Mouse (Mus musculus): ENCODE measurements around the gene Ksr2. TPM values are rescaled to one million over a fixed set of nuclear protein-coding genes. Genes with fewer than 3 reads are reported as not detected.

Gene Ksr2
- polyA plus RNA-seq, 1 experiment from 2014 or later = 6.0 TPM

DNA sequence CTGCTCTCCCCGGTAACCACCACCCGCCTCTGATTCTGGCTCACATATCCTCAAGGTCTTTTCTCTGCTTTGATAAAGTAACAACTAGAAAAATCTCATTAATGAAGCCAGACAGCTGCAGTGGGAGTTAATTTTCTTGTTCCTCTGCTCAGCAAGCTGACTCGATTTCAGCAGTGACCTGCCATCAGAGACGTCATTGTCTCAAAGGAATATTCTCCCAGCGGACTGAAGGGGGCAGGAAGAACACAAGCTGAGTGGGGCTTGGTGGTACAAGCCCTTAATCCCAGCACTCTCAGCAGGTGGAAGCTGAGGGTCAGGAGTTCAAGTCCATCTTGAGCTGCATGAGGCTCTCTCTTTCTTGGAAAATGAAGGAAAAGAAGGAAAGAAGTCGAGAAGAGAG, 244.8 kb downstream of the Ksr2 start:
- no peak overlapping the region for H3K4me2 ChIP-seq (ENCODE audit: low read length)
- H3K27ac ChIP-seq (ENCODE audit: low read depth, low read length) = no peak overlapping the region
- ATAC-seq = no peak
- no peak overlapping the region for H3K9ac ChIP-seq (ENCODE audit: low read depth, low read length)
- 20% methylated on average over 6 of the region's 6 CpGs for WGBS
- no peaks in the 10 kb centered on the region for H3K36me3 ChIP-seq (ENCODE audit: control insufficient read depth, insufficient read depth, low read length)
- H3K27me3 ChIP-seq (replicated peaks; ENCODE audit: control insufficient read depth, insufficient read depth, low read length) = no peaks in the 10 kb centered on the region
- H3K4me1 ChIP-seq (ENCODE audit: control insufficient read depth, insufficient read depth, low read depth, low read length) = no peaks in the 10 kb centered on the region; the same call in 1 of the 2 replicates
- no peaks in the 10 kb centered on the region for H3K9me3 ChIP-seq (ENCODE audit: control insufficient read depth, low read length)
- no peak overlapping the region for H3K4me3 ChIP-seq (ENCODE audit: low read length)

DNA sequence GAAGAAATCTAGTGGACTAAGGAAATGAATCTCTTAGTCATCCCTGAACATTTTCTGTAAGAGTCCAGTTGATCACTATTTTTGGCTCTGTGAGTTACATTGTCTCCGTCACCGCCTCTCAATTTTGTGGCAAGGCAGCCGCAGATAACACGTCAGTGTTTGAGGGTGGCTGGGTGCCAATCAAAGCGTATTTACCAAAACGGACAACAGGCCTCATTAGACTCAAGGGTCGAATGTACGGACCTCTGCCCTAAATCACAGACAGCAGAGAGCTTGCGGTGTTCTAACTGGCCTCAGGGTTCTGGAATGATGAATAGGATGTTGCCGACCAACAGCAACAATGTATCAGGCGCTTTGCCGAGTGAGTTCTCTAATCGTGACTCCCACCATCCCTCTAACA, 245.8 kb downstream of the Ksr2 start:
- WGBS = 70% methylated on average over 13 of the region's 13 CpGs
- Histone ChIP-seq H3K36me3 (ENCODE audit: control insufficient read depth, insufficient read depth, low read length) (no peaks in the 10 kb centered on the region), H3K9ac (ENCODE audit: low read depth, low read length) (no peak overlapping the region), H3K9me3 (ENCODE audit: control insufficient read depth, low read length) (no peaks in the 10 kb centered on the region), H3K27ac (ENCODE audit: low read depth, low read length) (no peak overlapping the region), H3K4me1 (ENCODE audit: control insufficient read depth, insufficient read depth, low read depth, low read length) (no peaks in the 10 kb centered on the region; the same call in 1 of the 2 replicates), H3K4me3 (ENCODE audit: low read length) (no peak overlapping the region), H3K4me2 (ENCODE audit: low read length) (no peak overlapping the region), H3K27me3 (replicated peaks; ENCODE audit: control insufficient read depth, insufficient read depth, low read length) (no peaks in the 10 kb centered on the region)
- no peak for ATAC-seq

DNA sequence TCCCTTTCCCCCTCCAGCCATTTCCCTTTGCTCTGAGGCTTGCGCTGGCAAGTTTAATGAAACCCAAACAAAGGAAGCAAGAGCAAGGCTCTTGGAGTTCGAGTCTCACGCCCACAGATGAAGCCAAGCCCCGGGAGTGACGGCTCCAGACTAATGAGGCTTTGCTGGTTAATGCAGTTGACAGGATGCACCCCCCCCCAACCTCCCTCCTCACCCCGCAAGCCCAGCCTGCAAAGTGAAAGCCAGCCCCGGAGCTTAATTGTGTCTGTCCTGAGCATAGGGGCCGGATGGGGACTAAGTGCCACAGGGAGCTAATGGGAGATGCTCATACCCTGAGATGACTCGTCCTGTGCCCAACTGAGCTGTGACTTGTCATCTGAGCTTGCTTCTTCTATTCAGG, 251.4 kb downstream of the Ksr2 start:
- Histone ChIP-seq H3K4me3 (ENCODE audit: low read length) (no peak overlapping the region), H3K27me3 (replicated peaks; ENCODE audit: control insufficient read depth, insufficient read depth, low read length) (no peaks in the 10 kb centered on the region), H3K36me3 (ENCODE audit: control insufficient read depth, insufficient read depth, low read length) (no peaks in the 10 kb centered on the region), H3K27ac (ENCODE audit: low read depth, low read length) (0 out of 2 replicates have a peak overlapping the region, but pooled peaks have one; percentile 7), H3K9me3 (ENCODE audit: control insufficient read depth, low read length) (no peaks in the 10 kb centered on the region), H3K4me2 (ENCODE audit: low read length) (0 out of 2 replicates have a peak overlapping the region, but pooled peaks have one; percentile 11), H3K4me1 (ENCODE audit: control insufficient read depth, insufficient read depth, low read depth, low read length) (peaks cover 4% of the 10 kb centered on the region), H3K9ac (ENCODE audit: low read depth, low read length) (no peak overlapping the region)
- 16% methylated on average over 9 of the region's 9 CpGs for WGBS
- no peak for ATAC-seq

DNA sequence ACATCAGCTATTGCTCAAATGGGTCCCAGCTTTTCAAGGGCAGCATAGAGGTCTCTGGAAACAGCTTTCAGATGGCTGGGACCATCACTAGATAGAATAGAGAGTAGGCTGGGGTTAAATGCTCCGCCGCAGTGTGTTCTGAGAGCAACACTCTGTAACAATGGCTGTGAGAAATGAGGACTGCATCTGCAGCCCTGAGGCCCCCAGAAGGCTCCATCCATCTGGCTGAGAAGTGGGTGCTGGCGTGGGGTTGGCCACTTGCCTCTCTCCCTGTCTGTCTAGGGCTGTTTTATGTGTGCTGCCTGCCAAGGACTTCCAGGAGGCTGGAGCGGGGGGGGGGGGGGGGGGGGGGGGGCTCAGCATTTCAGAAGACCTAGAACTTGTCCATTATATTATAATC, 253.5 kb downstream of the Ksr2 start:
- H3K9ac ChIP-seq (ENCODE audit: low read depth, low read length) = no peak overlapping the region
- H3K4me3 ChIP-seq (ENCODE audit: low read length) = no peak overlapping the region
- no peak overlapping the region for H3K4me2 ChIP-seq (ENCODE audit: low read length)
- H3K9me3 ChIP-seq (ENCODE audit: control insufficient read depth, low read length) = no peaks in the 10 kb centered on the region
- no peak; the same call in 1 of the 2 replicates for ATAC-seq
- H3K4me1 ChIP-seq (ENCODE audit: control insufficient read depth, insufficient read depth, low read depth, low read length) = peaks cover 4% of the 10 kb centered on the region
- H3K36me3 ChIP-seq (ENCODE audit: control insufficient read depth, insufficient read depth, low read length) = no peaks in the 10 kb centered on the region
- H3K27me3 ChIP-seq (replicated peaks; ENCODE audit: control insufficient read depth, insufficient read depth, low read length) = no peaks in the 10 kb centered on the region
- H3K27ac ChIP-seq (ENCODE audit: low read depth, low read length) = no peak overlapping the region
- 62% methylated on average over 3 of the region's 4 CpGs for WGBS

- 52% methylated on average over 4 of the region's 4 CpGs for WGBS
- no peaks in the 10 kb centered on the region for H3K9me3 ChIP-seq (ENCODE audit: control insufficient read depth, low read length)
- no peak overlapping the region for H3K27ac ChIP-seq (ENCODE audit: low read depth, low read length)
- H3K36me3 ChIP-seq (ENCODE audit: control insufficient read depth, insufficient read depth, low read length) = no peaks in the 10 kb centered on the region
- H3K9ac ChIP-seq (ENCODE audit: low read depth, low read length) = no peak overlapping the region
- no peak overlapping the region for H3K4me3 ChIP-seq (ENCODE audit: low read length)
- no peak; the same call in 1 of the 2 replicates for ATAC-seq
- H3K4me2 ChIP-seq (ENCODE audit: low read length) = no peak overlapping the region
- no peaks in the 10 kb centered on the region for H3K27me3 ChIP-seq (replicated peaks; ENCODE audit: control insufficient read depth, insufficient read depth, low read length)
- peaks cover 4% of the 10 kb centered on the region for H3K4me1 ChIP-seq (ENCODE audit: control insufficient read depth, insufficient read depth, low read depth, low read length)
Observed at GRCm38 (mm10) chr5:117669265-117669664, 255.5 kb downstream of the Ksr2 start.

DNA sequence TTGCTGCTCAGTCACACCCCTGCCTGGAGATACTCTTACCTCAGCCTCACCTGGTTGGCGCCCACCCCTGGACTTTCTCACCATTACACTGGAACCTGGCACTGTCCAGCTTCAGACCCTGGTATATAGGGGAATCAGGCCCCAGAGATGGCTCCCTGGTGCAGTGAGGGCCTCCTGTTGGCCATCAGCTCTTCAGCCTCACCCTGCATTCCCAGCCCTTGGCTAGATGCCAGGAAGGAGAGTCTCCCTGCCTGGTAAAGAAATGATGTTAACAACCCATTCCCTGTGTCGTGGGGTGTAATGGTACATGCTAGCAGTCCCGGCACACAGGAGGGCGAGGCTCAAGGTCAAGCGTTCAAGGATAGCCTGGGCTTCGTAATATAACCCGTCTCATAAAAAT, 256.0 kb downstream of the Ksr2 start:
- Histone ChIP-seq H3K36me3 (ENCODE audit: control insufficient read depth, insufficient read depth, low read length) (no peaks in the 10 kb centered on the region), H3K9me3 (ENCODE audit: control insufficient read depth, low read length) (no peaks in the 10 kb centered on the region), H3K4me1 (ENCODE audit: control insufficient read depth, insufficient read depth, low read depth, low read length) (peaks cover 4% of the 10 kb centered on the region), H3K27ac (ENCODE audit: low read depth, low read length) (no peak overlapping the region), H3K9ac (ENCODE audit: low read depth, low read length) (no peak overlapping the region), H3K4me2 (ENCODE audit: low read length) (no peak overlapping the region), H3K27me3 (replicated peaks; ENCODE audit: control insufficient read depth, insufficient read depth, low read length) (no peaks in the 10 kb centered on the region), H3K4me3 (ENCODE audit: low read length) (no peak overlapping the region)
- no peak for ATAC-seq
- WGBS = 72% methylated on average over 7 of the region's 7 CpGs

DNA sequence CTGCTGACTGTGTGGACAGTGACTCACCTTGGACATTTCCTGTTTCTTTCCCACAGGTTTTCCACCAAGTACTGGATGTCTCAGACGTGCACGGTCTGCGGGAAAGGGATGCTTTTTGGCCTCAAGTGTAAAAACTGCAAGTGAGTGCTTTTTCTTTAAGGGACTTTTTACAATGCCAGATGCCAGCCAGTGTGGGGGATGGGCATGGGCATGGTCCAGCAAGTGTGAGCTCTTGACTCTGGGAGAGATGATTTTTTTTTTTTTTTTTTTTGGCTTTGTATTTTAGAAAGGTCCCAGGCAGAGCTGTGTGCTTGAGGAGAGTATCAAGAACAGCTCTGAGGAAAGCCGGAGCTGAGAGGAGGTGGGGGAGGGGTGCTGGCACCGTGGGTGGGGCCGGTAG, 257.6 kb downstream of the Ksr2 start:
- no peak overlapping the region for H3K9ac ChIP-seq (ENCODE audit: low read depth, low read length)

DNA sequence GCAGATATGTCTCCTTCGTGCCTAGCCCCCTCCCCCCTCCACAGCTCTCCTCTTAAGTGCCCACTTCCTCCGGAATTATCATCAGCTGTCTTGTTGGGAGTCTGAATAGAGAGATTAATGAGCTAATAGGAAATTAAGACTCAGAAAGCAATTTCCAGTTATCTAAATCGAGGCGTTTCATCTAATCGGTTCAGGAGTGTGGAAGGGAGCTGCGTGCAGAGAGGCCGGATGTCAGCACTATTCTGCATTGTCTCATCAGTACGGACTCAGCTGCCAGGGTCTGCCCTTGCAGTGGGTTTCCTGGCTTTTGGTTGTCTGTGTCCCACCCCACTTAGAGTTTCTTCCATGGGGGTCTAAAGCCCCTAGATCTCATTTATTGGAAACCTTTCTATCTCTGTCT, 262.0 kb downstream of the Ksr2 start:
- no peaks in the 10 kb centered on the region for H3K4me1 ChIP-seq (ENCODE audit: control insufficient read depth, insufficient read depth, low read depth, low read length)
- H3K27ac ChIP-seq (ENCODE audit: low read depth, low read length) = no peak overlapping the region
- H3K9me3 ChIP-seq (ENCODE audit: control insufficient read depth, low read length) = no peaks in the 10 kb centered on the region
- no peaks in the 10 kb centered on the region for H3K36me3 ChIP-seq (ENCODE audit: control insufficient read depth, insufficient read depth, low read length)
- WGBS = 60% methylated on average over 8 of the region's 8 CpGs
- H3K4me2 ChIP-seq (ENCODE audit: low read length) = no peak overlapping the region
- H3K4me3 ChIP-seq (ENCODE audit: low read length) = no peak overlapping the region
- H3K27me3 ChIP-seq (replicated peaks; ENCODE audit: control insufficient read depth, insufficient read depth, low read length) = no peaks in the 10 kb centered on the region
- H3K9ac ChIP-seq (ENCODE audit: low read depth, low read length) = no peak overlapping the region
- peak; percentile 56; the same call in 1 of the 2 replicates for ATAC-seq

More for the DNA sequence above, 257.6 kb downstream of the Ksr2 start:
- no peaks in the 10 kb centered on the region for H3K4me1 ChIP-seq (ENCODE audit: control insufficient read depth, insufficient read depth, low read depth, low read length)
- H3K4me3 ChIP-seq (ENCODE audit: low read length) = no peak overlapping the region
- no peaks in the 10 kb centered on the region for H3K36me3 ChIP-seq (ENCODE audit: control insufficient read depth, insufficient read depth, low read length)
- H3K9me3 ChIP-seq (ENCODE audit: control insufficient read depth, low read length) = no peaks in the 10 kb centered on the region
- WGBS = 62% methylated on average over 6 of the region's 6 CpGs
- no peak for ATAC-seq
- no peaks in the 10 kb centered on the region for H3K27me3 ChIP-seq (replicated peaks; ENCODE audit: control insufficient read depth, insufficient read depth, low read length)
- H3K27ac ChIP-seq (ENCODE audit: low read depth, low read length) = no peak overlapping the region
- H3K4me2 ChIP-seq (ENCODE audit: low read length) = no peak overlapping the region

GRCm38 (mm10) chr5:117677231-117677630, 263.4 kb downstream of the Ksr2 start:
- Histone ChIP-seq H3K4me3 (ENCODE audit: low read length) (no peak overlapping the region), H3K4me1 (ENCODE audit: control insufficient read depth, insufficient read depth, low read depth, low read length) (no peaks in the 10 kb centered on the region), H3K27me3 (replicated peaks; ENCODE audit: control insufficient read depth, insufficient read depth, low read length) (no peaks in the 10 kb centered on the region), H3K36me3 (ENCODE audit: control insufficient read depth, insufficient read depth, low read length) (no peaks in the 10 kb centered on the region), H3K27ac (ENCODE audit: low read depth, low read length) (no peak overlapping the region), H3K9ac (ENCODE audit: low read depth, low read length) (no peak overlapping the region), H3K4me2 (ENCODE audit: low read length) (no peak overlapping the region), H3K9me3 (ENCODE audit: control insufficient read depth, low read length) (no peaks in the 10 kb centered on the region)
- WGBS = 93% methylated on average over 6 of the region's 6 CpGs
- no peak for ATAC-seq

- H3K36me3 ChIP-seq (ENCODE audit: control insufficient read depth, insufficient read depth, low read length) = no peaks in the 10 kb centered on the region
- no peak for ATAC-seq
- no peak overlapping the region for H3K4me3 ChIP-seq (ENCODE audit: low read length)
- no peaks in the 10 kb centered on the region for H3K4me1 ChIP-seq (ENCODE audit: control insufficient read depth, insufficient read depth, low read depth, low read length)
- H3K9ac ChIP-seq (ENCODE audit: low read depth, low read length) = no peak overlapping the region
- no peaks in the 10 kb centered on the region for H3K9me3 ChIP-seq (ENCODE audit: control insufficient read depth, low read length)
- no peaks in the 10 kb centered on the region for H3K27me3 ChIP-seq (replicated peaks; ENCODE audit: control insufficient read depth, insufficient read depth, low read length)
- no peak overlapping the region for H3K4me2 ChIP-seq (ENCODE audit: low read length)
- WGBS = 68% methylated on average over 5 of the region's 5 CpGs
- no peak overlapping the region for H3K27ac ChIP-seq (ENCODE audit: low read depth, low read length)
Observed at GRCm38 (mm10) chr5:117678371-117678770, 264.6 kb downstream of the Ksr2 start.
